Mouse (Mus musculus): Measurements from ENCODE around the gene Cap1. TPM values are rescaled to one million over a fixed set of nuclear protein-coding genes. Genes with fewer than 3 reads are reported as not detected.
"Not testable (repeated sequence)": the region's sequence is repeated elsewhere in the genome, so short reads cannot be mapped to it uniquely, and the experiment has no call there.

Gene Cap1
- polyA plus RNA-seq, 1 experiment from 2014 or later = 69.7 TPM

DNA sequence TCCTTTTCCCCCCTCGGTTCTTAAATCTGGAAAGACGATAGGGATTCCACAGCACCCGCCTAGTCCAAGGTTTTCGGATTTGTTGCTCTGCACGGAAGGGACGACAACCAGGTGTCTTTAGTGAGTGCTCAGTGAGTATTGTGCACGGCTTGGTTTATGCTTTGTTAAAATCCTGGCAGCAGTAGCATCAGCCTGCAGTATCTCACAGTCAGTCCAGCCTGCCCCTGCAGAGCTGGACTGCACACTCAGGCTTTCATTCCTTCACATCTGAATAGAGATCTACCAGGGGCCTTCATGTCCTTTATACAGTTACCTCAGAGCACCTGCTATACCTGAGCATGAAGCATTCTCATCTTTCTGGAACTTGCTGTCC lies 49.5 kb downstream of the Cap1 start:
- Histone ChIP-seq H3K4me1 (ENCODE audit: control insufficient read depth, insufficient read depth, low read length) (peaks cover 21% of the 10 kb centered on the region; the same call in 1 of the 2 replicates), H3K27me3 (ENCODE audit: control insufficient read depth, insufficient read depth, low read length) (no peaks in the 10 kb centered on the region), H3K4me3 (ENCODE audit: low read depth, low read length) (peak overlapping the region; percentile 58), H3K9ac (ENCODE audit: low read length) (peak overlapping the region; percentile 87), H3K27ac (ENCODE audit: low read depth, low read length) (no peak overlapping the region; the same call in 1 of the 2 replicates), H3K9me3 (ENCODE audit: control insufficient read depth, low read length) (no peaks in the 10 kb centered on the region), H3K36me3 (ENCODE audit: control insufficient read depth, insufficient read depth, low read length) (no peaks in the 10 kb centered on the region), H3K4me2 (peak overlapping the region; percentile 82)
- peak; percentile 19 for ATAC-seq (ENCODE audit: low FRiP score)
- WGBS = under 1% methylated on average over 7 of the region's 7 CpGs
- no peak for DNase-seq (ENCODE audit: low spot score, missing footprints)

DNA sequence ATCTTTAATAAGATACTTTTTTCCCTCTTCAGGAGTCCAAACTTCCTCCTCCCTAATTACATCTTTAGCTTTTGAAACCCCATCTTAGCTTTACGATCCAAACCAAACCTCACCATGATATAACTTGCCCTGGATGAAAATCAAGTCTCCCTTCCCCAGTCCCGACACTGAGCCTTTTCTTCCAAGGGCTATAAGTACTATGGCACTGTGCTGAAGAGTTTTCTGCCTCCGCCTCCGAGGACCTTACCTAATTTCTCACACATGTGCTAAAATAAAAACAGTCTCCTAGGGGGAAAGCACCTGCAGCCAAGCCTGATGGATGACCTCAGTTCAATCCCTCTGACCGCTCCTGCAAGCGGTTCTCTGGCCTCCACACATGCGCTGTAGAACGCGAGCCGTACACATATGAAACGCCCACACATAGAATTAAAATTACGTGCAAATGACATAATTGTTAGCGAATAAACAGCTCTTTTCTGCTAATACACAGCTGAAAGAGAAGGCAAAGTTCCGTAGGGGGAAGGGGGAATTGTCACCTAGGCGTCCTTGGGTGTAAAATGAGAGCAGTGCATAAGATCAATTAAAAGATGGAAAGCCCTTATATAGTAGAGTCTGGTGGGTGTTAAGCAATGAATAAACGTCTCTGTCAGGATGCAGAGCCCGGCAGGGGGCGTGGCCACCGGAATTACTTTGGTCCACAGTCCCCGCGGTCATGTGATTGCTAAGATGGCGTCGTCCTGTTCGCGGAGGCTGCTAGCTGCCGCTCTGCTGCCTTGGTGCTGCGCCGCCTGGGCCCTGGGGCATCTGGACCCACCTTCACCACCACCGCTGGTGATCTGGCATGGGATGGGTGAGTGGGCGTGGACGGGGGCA lies 50.1 kb downstream of the Cap1 start, which contains the start of gene Ppt1:
TSS of gene Ppt1 (plus strand) at position 713 of the 873 bp plus-strand sequence.
- WGBS = 6% methylated on average over 31 of the region's 31 CpGs
- DNase-seq (ENCODE audit: low spot score, missing footprints) = peak; percentile 98
- Histone ChIP-seq H3K27ac (ENCODE audit: low read depth, low read length) (peak within 1 kb of the TSS; percentile 35; the same call in 1 of the 2 replicates), H3K36me3 (ENCODE audit: control insufficient read depth, insufficient read depth, low read length) (no peaks in the 10 kb centered on the region), H3K4me3 (ENCODE audit: low read depth, low read length) (peak within 1 kb of the TSS; percentile 58), H3K9ac (ENCODE audit: low read length) (peak within 1 kb of the TSS; percentile 87), H3K4me2 (peak within 1 kb of the TSS; percentile 82), H3K27me3 (ENCODE audit: control insufficient read depth, insufficient read depth, low read length) (no peaks in the 10 kb centered on the region), H3K4me1 (ENCODE audit: control insufficient read depth, insufficient read depth, low read length) (peaks cover 24% of the 10 kb centered on the region; the same call in 1 of the 2 replicates), H3K9me3 (ENCODE audit: control insufficient read depth, low read length) (no peaks in the 10 kb centered on the region)
- ATAC-seq (ENCODE audit: low FRiP score) = peak; percentile 88

DNA sequence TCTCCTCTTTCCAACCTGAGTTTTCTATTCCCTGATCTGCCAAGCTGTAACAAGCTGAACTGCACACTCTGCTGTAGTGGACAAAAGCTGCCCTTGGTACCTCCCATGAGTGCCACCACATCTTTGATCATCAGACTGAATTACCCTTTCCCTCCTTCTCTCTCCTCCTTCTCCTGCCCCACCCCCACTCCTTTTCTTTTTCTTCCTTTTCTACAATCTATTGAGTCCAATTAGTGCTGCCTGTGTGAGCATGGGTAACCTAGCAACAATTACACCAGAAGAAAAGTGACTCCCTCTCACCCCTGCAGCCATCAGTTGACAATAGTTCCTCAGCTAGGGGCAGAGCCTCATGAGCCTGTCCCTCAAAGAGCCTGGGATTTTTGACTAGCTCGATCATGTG lies 54.0 kb downstream of the Cap1 start:
- Histone ChIP-seq H3K4me2 (no peak overlapping the region), H3K27ac (ENCODE audit: low read depth, low read length) (peak overlapping the region; percentile 69; the same call in 1 of the 2 replicates), H3K4me1 (ENCODE audit: control insufficient read depth, insufficient read depth, low read length) (peaks cover 17% of the 10 kb centered on the region; the same call in 1 of the 2 replicates), H3K36me3 (ENCODE audit: control insufficient read depth, insufficient read depth, low read length) (no peaks in the 10 kb centered on the region), H3K4me3 (ENCODE audit: low read depth, low read length) (no peak overlapping the region), H3K9ac (ENCODE audit: low read length) (no peak overlapping the region), H3K9me3 (ENCODE audit: control insufficient read depth, low read length) (no peaks in the 10 kb centered on the region), H3K27me3 (ENCODE audit: control insufficient read depth, insufficient read depth, low read length) (no peaks in the 10 kb centered on the region)
- ATAC-seq (ENCODE audit: low FRiP score) (peak; percentile 83), DNase-seq (ENCODE audit: low spot score, missing footprints) (peak; percentile 90)
- 24% methylated on average over 1 of the region's 1 CpGs for WGBS

GRCm38 (mm10) chr4:122829339-122829738 lies 56.5 kb downstream of the Cap1 start:
- Histone ChIP-seq H3K9ac (ENCODE audit: low read length) (no peak overlapping the region), H3K36me3 (ENCODE audit: control insufficient read depth, insufficient read depth, low read length) (no peaks in the 10 kb centered on the region), H3K4me3 (ENCODE audit: low read depth, low read length) (no peak overlapping the region), H3K27ac (ENCODE audit: low read depth, low read length) (no peak overlapping the region), H3K4me2 (no peak overlapping the region), H3K27me3 (ENCODE audit: control insufficient read depth, insufficient read depth, low read length) (no peaks in the 10 kb centered on the region), H3K4me1 (ENCODE audit: control insufficient read depth, insufficient read depth, low read length) (peaks cover 11% of the 10 kb centered on the region; the same call in 1 of the 2 replicates), H3K9me3 (ENCODE audit: control insufficient read depth, low read length) (no peaks in the 10 kb centered on the region)
- WGBS = 95% methylated on average over 6 of the region's 6 CpGs
- DNase-seq (ENCODE audit: low spot score, missing footprints) (no peak), ATAC-seq (ENCODE audit: low FRiP score) (no peak)

DNA sequence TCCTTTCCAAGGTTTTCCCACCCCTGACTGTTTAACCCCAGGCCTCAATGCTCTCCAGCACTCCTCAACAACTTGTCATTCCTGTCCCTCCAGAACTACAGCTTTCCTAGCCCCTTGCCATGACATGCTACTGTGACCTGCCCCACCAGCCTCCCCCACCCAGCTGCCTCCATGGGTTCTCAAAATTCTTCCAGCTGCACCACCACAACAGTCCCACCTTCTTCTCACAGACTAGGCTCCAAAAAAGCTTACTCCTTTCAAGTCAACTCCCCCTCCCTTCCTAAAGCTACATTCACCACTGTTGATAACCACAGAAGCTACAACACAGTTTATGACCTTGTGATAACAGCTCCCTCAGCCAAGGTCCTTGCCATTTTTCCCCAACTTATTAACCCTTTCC lies 58.2 kb downstream of the Cap1 start:
- H3K9ac ChIP-seq (ENCODE audit: low read length) = no peak overlapping the region
- no peak overlapping the region for H3K4me2 ChIP-seq
- H3K27me3 ChIP-seq (ENCODE audit: control insufficient read depth, insufficient read depth, low read length) = no peaks in the 10 kb centered on the region
- ATAC-seq (ENCODE audit: low FRiP score) (no peak), DNase-seq (ENCODE audit: low spot score, missing footprints) (no peak)
- H3K4me1 ChIP-seq (ENCODE audit: control insufficient read depth, insufficient read depth, low read length) = peaks cover 11% of the 10 kb centered on the region; the same call in 1 of the 2 replicates
- H3K9me3 ChIP-seq (ENCODE audit: control insufficient read depth, low read length) = no peaks in the 10 kb centered on the region
- no peak overlapping the region for H3K27ac ChIP-seq (ENCODE audit: low read depth, low read length)
- no peak overlapping the region for H3K4me3 ChIP-seq (ENCODE audit: low read depth, low read length)
- H3K36me3 ChIP-seq (ENCODE audit: control insufficient read depth, insufficient read depth, low read length) = no peaks in the 10 kb centered on the region

DNA sequence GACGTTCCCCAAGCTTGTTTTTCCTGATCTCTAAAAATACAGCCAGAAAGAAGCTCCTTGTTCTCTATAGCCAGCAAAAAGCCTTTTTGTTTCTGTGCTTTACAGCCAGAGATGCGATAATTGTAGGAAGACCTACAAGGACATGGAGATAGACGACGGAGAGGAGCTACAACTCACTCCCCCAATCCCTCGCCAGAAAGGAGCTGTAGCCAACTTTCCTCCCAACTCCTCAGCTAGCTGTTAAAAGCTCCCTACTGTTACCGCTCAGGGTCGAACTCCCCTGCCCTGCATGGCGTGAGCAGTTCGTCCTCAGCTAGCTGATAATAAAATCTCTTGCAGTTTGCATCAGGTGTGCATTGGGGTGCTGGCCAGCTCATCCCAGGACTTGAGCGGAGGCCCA lies 64.9 kb downstream of the Cap1 start:
- H3K27ac ChIP-seq (ENCODE audit: low read depth, low read length); H3K4me3 ChIP-seq (ENCODE audit: low read depth, low read length); ATAC-seq (ENCODE audit: low FRiP score); H3K27me3 ChIP-seq (ENCODE audit: control insufficient read depth, insufficient read depth, low read length); H3K4me2 ChIP-seq; DNase-seq (ENCODE audit: low spot score, missing footprints); H3K4me1 ChIP-seq (ENCODE audit: control insufficient read depth, insufficient read depth, low read length); H3K9me3 ChIP-seq (ENCODE audit: control insufficient read depth, low read length); H3K9ac ChIP-seq (ENCODE audit: low read length); H3K36me3 ChIP-seq (ENCODE audit: control insufficient read depth, insufficient read depth, low read length): not testable (repeated sequence)
- 39% methylated on average over 10 of the region's 10 CpGs for WGBS

DNA sequence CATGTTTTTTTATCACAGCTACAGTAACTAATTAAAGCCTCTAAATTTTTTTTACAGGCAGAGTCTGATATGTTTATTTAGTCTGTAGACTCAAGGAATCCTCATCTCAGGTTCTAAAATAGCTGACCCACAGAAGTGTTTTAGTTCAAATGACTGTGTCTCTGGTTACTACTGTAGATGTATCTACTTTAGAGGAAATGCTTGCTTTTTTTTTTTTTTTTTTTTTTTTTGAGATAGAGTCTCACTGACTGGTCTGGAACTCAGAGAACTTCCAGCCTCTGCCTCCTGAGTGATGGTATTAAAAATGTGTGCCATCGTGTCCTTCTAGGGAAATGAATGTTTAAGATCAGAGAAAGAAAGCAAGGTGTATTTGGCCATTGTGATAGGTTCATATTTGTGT lies 69.7 kb downstream of the Cap1 start:
- H3K27me3 ChIP-seq (ENCODE audit: control insufficient read depth, insufficient read depth, low read length) = no peaks in the 10 kb centered on the region
- WGBS = 73% methylated on average over 1 of the region's 1 CpGs

DNA sequence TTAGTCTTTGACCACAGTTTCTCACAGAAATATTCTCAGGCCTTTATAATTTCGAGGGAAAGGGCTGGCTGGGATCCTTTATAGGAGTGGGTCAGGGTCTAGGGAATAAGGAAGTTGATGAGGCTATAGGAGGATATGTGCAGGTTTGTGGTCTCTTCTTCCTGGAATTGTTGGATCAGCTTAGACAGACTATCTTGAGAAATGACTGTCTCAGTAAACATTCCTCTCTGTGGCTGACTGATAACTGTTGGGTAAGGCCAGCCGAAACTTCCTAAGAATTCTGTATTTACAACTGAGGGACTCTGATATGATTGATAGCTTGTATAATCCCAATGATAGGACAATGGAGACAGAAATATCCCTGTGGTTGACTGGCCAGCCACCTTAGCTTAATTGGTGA lies 74.0 kb downstream of the Cap1 start:
- no peaks in the 10 kb centered on the region for H3K36me3 ChIP-seq (ENCODE audit: control insufficient read depth, insufficient read depth, low read length)
- DNase-seq (ENCODE audit: low spot score, missing footprints) (no peak), ATAC-seq (ENCODE audit: low FRiP score) (no peak)
- no peak overlapping the region for H3K27ac ChIP-seq (ENCODE audit: low read depth, low read length)
- H3K9me3 ChIP-seq (ENCODE audit: control insufficient read depth, low read length) = no peaks in the 10 kb centered on the region
- no peaks in the 10 kb centered on the region for H3K27me3 ChIP-seq (ENCODE audit: control insufficient read depth, insufficient read depth, low read length)
- no peaks in the 10 kb centered on the region for H3K4me1 ChIP-seq (ENCODE audit: control insufficient read depth, insufficient read depth, low read length)
- H3K4me3 ChIP-seq (ENCODE audit: low read depth, low read length) = no peak overlapping the region
- no peak overlapping the region for H3K4me2 ChIP-seq
- WGBS = 69% methylated on average over 2 of the region's 2 CpGs
- H3K9ac ChIP-seq (ENCODE audit: low read length) = no peak overlapping the region

More for the DNA sequence above, 69.7 kb downstream of the Cap1 start:
- Histone ChIP-seq H3K4me2 (no peak overlapping the region), H3K9ac (ENCODE audit: low read length) (no peak overlapping the region), H3K4me1 (ENCODE audit: control insufficient read depth, insufficient read depth, low read length) (no peaks in the 10 kb centered on the region), H3K36me3 (ENCODE audit: control insufficient read depth, insufficient read depth, low read length) (no peaks in the 10 kb centered on the region), H3K4me3 (ENCODE audit: low read depth, low read length) (no peak overlapping the region), H3K27ac (ENCODE audit: low read depth, low read length) (no peak overlapping the region), H3K9me3 (ENCODE audit: control insufficient read depth, low read length) (no peaks in the 10 kb centered on the region)
- no peak for ATAC-seq (ENCODE audit: low FRiP score)
- no peak for DNase-seq (ENCODE audit: low spot score, missing footprints)

DNA sequence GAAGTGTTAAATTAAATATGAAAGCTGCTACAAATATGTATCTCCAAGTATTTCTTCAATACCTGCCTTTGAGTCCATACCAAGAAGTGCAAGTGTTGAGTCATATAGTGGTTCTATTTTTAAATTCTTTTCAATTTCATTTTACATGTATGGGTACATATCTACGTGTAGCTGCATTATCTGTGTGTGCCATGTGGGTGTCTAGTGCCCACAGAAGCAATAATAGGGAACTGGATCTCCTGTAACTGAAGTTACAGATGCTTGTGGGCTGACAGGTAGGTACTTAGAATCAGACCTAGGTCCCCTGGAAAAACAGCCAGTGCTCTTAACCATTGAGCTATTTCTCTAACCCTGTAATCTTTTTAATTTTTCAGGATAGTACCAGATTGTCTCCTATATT lies 74.7 kb downstream of the Cap1 start:
- Histone ChIP-seq H3K27ac (ENCODE audit: low read depth, low read length) (no peak overlapping the region), H3K36me3 (ENCODE audit: control insufficient read depth, insufficient read depth, low read length) (no peaks in the 10 kb centered on the region)
- no peak for DNase-seq (ENCODE audit: low spot score, missing footprints)

More for the DNA sequence above, 74.7 kb downstream of the Cap1 start:
- H3K4me1 ChIP-seq (ENCODE audit: control insufficient read depth, insufficient read depth, low read length) = no peaks in the 10 kb centered on the region
- H3K4me2 ChIP-seq = no peak overlapping the region
- H3K4me3 ChIP-seq (ENCODE audit: low read depth, low read length) = no peak overlapping the region
- H3K9ac ChIP-seq (ENCODE audit: low read length) = no peak overlapping the region
- H3K27me3 ChIP-seq (ENCODE audit: control insufficient read depth, insufficient read depth, low read length) = no peaks in the 10 kb centered on the region
- WGBS = 67% methylated on average over 1 of the region's 1 CpGs
- ATAC-seq (ENCODE audit: low FRiP score) = no peak
- H3K9me3 ChIP-seq (ENCODE audit: control insufficient read depth, low read length) = no peaks in the 10 kb centered on the region
